Mouse (Mus musculus): ENCODE data around the gene Prok1. TPM values are rescaled to one million over a fixed set of nuclear protein-coding genes. Genes with fewer than 3 reads are reported as not detected.

The Prok1 gene
- not detected for polyA plus RNA-seq (2014; fragmentation: Illumina TruSeq; extraction: RNeasy Lipid Tissue Mini Kit (QIAGEN cat#74804); ENCODE audit: low read depth, low replicate concordance)

GRCm38 (mm10) chr3:107239607-107240006 lies at the start of gene Prok1:
TSS of gene Prok1 (minus strand) at chr3:107239707.

DNA sequence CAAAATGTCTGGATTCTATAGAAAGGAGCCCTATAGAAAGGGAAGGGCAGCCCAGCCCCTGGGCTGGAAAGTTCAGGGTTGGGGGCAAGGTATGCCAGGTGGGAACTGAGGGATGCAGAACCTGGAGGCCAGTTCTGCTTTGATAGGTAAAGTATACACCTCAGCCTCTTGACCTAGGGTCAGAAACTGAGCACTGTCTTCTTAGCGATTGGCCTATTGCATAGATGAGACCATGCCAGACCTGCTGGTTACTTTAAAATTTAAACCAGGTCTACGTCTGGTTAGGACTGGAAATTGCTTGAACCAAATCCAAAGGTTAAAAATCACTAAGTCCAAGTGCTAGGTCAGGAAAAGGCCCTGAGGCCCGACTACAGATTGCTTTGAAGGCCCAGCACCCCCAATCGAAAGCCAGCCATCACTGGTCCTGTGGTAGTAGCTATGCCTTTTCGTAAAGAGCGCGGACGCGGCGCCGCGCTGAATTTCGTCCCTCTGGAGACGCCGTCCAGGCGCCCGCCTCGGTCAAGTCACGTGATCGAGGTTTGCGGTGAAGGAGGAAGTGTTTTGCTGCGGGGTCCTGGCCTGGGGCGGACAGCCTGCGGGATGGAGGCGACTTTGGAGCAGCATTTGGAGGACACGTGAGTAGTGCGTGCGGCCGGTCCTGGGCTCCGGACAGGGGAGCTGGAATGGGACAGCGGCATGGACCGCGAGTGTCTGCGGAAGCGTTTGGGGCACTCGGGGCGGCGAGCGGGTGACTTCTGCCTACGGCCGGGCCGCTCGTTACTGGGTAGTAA lies 39.2 kb upstream of the Prok1 start, which contains the start of gene Lamtor5:
Gene Lamtor5, plus strand, starts transcription at position 380 of the 791 bp plus-strand sequence.

DNA sequence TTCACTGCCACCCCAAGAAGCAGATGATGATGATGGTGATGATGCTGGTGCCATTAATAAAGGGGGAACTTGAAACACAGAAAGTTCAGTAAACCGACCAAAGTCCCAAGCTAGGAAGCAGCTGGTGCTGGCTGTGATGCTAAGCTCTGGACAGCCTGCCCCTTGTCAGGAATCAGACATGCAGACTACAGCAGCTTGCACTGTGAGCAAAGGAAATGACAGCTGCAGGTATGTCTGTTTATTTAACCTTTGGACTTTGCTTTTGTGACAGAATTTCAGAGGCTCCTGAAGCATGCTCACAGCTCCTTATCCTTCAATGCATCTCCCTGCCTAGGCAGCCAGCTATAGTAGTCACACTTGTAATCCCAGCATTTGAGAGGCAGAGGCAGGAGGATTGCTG lies 9.0 kb downstream of the Prok1 start, which contains the start of gene A630076J17Rik:
Gene A630076J17Rik, plus strand, starts transcription at position 88 of the 400 bp plus-strand sequence.

DNA sequence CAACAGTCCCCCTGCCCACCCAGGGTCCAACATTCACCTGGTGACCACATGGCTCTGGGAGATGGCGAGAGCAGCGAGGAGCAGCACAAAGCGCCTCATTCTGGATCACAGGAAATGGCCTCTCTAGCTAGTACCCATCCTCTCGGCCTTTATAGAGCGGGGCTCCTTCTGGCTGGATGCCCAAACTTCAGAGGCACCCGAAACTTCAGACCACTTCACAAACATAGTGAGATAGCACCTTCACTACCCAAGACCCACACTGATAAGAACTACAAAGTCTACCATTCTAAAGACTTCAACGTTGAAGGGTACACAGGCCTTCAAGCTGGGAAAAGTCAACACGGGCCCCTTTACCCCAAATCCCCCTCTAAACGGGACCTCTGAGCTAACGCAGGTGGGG lies 17.9 kb downstream of the Prok1 start, which contains the start of gene Cym:
Gene Cym, minus strand, starts transcription at position 125 of the 400 bp plus-strand sequence.

Other genes starting within 250 kb of the Prok1 start
- not detected for gene Kcna3, start 203.5 kb downstream of the Prok1 start, polyA plus RNA-seq (2014; fragmentation: Illumina TruSeq; extraction: RNeasy Lipid Tissue Mini Kit (QIAGEN cat#74804); ENCODE audit: low read depth, low replicate concordance)
- 1.6 TPM for gene Kcna2, start 138.6 kb downstream of the Prok1 start, polyA plus RNA-seq (2014; fragmentation: Illumina TruSeq; extraction: RNeasy Lipid Tissue Mini Kit (QIAGEN cat#74804); ENCODE audit: low read depth, low replicate concordance)
- gene Kcna10, start 56.7 kb downstream of the Prok1 start, polyA plus RNA-seq (2014; fragmentation: Illumina TruSeq; extraction: RNeasy Lipid Tissue Mini Kit (QIAGEN cat#74804); ENCODE audit: low read depth, low replicate concordance): not detected
- gene Cym, start 18.0 kb downstream of the Prok1 start, polyA plus RNA-seq (2014; fragmentation: Illumina TruSeq; extraction: RNeasy Lipid Tissue Mini Kit (QIAGEN cat#74804); ENCODE audit: low read depth, low replicate concordance): not detected
- not detected for gene A630076J17Rik, start 9.1 kb downstream of the Prok1 start, polyA plus RNA-seq (2014; fragmentation: Illumina TruSeq; extraction: RNeasy Lipid Tissue Mini Kit (QIAGEN cat#74804); ENCODE audit: low read depth, low replicate concordance)
- 179 TPM for gene Lamtor5, start 39.2 kb upstream of the Prok1 start, polyA plus RNA-seq (2014; fragmentation: Illumina TruSeq; extraction: RNeasy Lipid Tissue Mini Kit (QIAGEN cat#74804); ENCODE audit: low read depth, low replicate concordance)
- 2.3 TPM for gene Slc16a4, start 51.5 kb upstream of the Prok1 start, polyA plus RNA-seq (2014; fragmentation: Illumina TruSeq; extraction: RNeasy Lipid Tissue Mini Kit (QIAGEN cat#74804); ENCODE audit: low read depth, low replicate concordance)
- 18.6 TPM for gene Rbm15, start 94.0 kb upstream of the Prok1 start, polyA plus RNA-seq (2014; fragmentation: Illumina TruSeq; extraction: RNeasy Lipid Tissue Mini Kit (QIAGEN cat#74804); ENCODE audit: low read depth, low replicate concordance)
- 1.7 TPM for gene Kcnc4, start 219.8 kb upstream of the Prok1 start, polyA plus RNA-seq (2014; fragmentation: Illumina TruSeq; extraction: RNeasy Lipid Tissue Mini Kit (QIAGEN cat#74804); ENCODE audit: low read depth, low replicate concordance)

Data from adrenal gland, adult 10 weeks (tissue).